ENCODE assay signal across 18 mouse cellular contexts in genomic region chr15:12626166-12626565, GRCm38 (mm10).
"Had no signal": no experiment of that assay in that cellular context is flagged by ENCODE, and none has a peak within 500 bp of the region (broad histone marks: within the 10 kb centered on the region; RNA-seq: fewer than 3 reads in every experiment).

No protein-coding gene starts in this region.

- H3K9ac ChIP-seq: limb, embryonic 13.5 days; liver, embryonic 12.5 days; liver, embryonic 15.5 days; midbrain, embryonic 12.5 days; neural tube, embryonic 12.5 days had no signal

- H3K36me3 ChIP-seq: limb, embryonic 10.5 days; limb, embryonic 13.5 days; liver, embryonic 12.5 days; liver, embryonic 15.5 days; midbrain, embryonic 12.5 days; neural tube, embryonic 12.5 days had no signal

- ATAC-seq: liver, embryonic 12.5 days had no signal

- H3K9me3 ChIP-seq: limb, embryonic 10.5 days; liver, embryonic 12.5 days; liver, embryonic 15.5 days; midbrain, embryonic 12.5 days; neural tube, embryonic 12.5 days had no signal

- H3K27me3 ChIP-seq: liver, embryonic 12.5 days; liver, embryonic 15.5 days; midbrain, embryonic 12.5 days; neural tube, embryonic 12.5 days had no signal

- H3K4me1 ChIP-seq: liver, embryonic 15.5 days; midbrain, embryonic 12.5 days had no signal

- H3K4me3 ChIP-seq: layer of hippocampus, adult 2 months; limb, embryonic 10.5 days; limb, embryonic 13.5 days; liver, embryonic 12.5 days; liver, embryonic 15.5 days; midbrain, embryonic 12.5 days; myocyte; neural tube, embryonic 12.5 days had no signal

- H3K27ac ChIP-seq: kidney, postnatal 0 days; layer of hippocampus, adult 2 months; limb, embryonic 10.5 days; limb, embryonic 13.5 days; liver, embryonic 12.5 days; liver, embryonic 15.5 days; midbrain, embryonic 12.5 days; neural tube, embryonic 12.5 days had no signal

- H3K4me2 ChIP-seq: limb, embryonic 13.5 days; liver, embryonic 12.5 days; liver, embryonic 15.5 days; midbrain, embryonic 12.5 days; neural tube, embryonic 12.5 days had no signal

- DNase-seq: kidney, adult 2 months; kidney, postnatal 25 days; layer of hippocampus, adult 9-11 months; liver; lung, adult 18-20 months; lung, postnatal 14 days; lung, postnatal 4 days; thymus, adult 18-20 months; thymus, postnatal 36 days had no signal
